Mouse (Mus musculus): ENCODE measurements around the gene Gm20837. TPM values are rescaled to one million over a fixed set of nuclear protein-coding genes. Genes with fewer than 3 reads are reported as not detected.

Gm20837 gene
- not detected in 2 replicates for polyA plus RNA-seq (2012; rRNA removed)

DNA sequence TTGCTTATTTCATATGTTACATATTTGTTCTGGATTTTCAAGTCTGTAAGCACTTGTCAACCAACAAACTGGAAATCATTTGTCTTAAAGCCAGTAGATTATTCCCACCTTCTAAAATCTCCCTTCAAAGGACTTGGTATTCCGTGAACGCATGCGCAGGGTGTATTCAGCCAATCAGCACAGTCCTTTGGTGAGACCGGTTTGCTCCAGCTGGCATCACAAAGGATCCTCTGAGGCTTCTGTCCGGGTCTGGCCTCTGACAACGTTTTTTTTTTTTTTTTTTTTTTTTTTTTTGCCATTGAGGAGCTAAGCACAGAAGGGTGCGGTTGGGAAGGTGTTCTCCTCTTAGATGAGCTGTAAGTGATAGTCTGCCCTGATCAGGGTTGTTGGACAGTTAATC lies at the start of gene Gm20837:
Gene Gm20837 (plus strand): TSS at position 301 of the 400 bp plus-strand sequence.

Data from stomach, adult 2 months (tissue).